ENCODE assay signal across 30 mouse cellular contexts in the genomic region with DNA sequence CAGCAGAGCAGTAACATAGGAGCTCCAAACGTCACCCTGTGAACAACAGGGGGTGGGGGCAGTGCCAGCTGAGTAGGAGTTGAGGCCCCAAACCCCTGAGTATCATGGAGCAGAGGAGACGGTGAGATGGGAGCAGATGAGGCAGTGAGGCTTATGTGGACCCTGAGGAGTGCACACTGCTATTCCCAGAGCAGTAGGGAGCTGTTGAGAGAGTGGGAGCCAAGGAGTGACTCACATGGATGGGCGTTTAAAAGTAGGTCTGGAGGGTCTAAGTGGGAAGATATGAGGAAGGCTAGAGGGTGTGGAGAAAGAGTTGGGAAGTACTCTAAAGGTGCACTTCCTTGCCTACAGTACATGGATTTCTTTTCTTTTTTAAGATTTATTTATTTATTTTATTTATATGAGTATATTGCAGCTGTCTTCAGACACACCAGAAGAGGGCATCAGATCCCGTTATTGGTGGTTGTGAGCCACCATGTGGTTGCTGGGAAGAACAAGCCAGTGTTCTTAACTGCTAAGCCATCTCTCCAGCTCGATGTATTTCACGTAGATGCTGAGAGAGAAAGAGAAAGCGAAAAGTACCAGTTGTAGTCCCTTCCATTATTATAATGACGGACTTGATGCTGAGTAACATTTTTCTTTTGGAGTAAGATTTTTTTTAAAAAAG. TPM values are rescaled to one million over a fixed set of nuclear protein-coding genes. Genes with fewer than 3 reads are reported as not detected.
A peak's percentile ranks its signal among the peaks of the same experiment; 100 is the strongest.
DNase-seq lines count a peak whose midpoint lies in the region; ATAC-seq and TF ChIP-seq lines count a peak whose summit lies in the region.
"Had no signal": no experiment of that assay in that cellular context is flagged by ENCODE, and none has a peak within 500 bp of the region (broad histone marks: within the 10 kb centered on the region; RNA-seq: fewer than 3 reads in every experiment).

No protein-coding gene starts in this region.

- H3K4me3 ChIP-seq in heart, adult 2 months: no peak overlapping the region
- no peak overlapping the region for H3K4me3 ChIP-seq in midbrain, postnatal 0 days (ENCODE audit: low read depth, low read length)
- no peak overlapping the region for H3K4me3 ChIP-seq in midbrain, embryonic 10.5 days
- H3K4me3 ChIP-seq: embryonic facial prominence, embryonic 13.5 days; forebrain, embryonic 10.5 days; heart, embryonic 13.5 days; liver, embryonic 15.5 days; lung, embryonic 15.5 days; myocyte; neural tube, embryonic 12.5 days had no signal

- H3K27ac ChIP-seq in heart, adult 2 months: no peak overlapping the region
- H3K27ac ChIP-seq in midbrain, postnatal 0 days (ENCODE audit: low read depth, low read length): no peak overlapping the region
- no peak overlapping the region for H3K27ac ChIP-seq in midbrain, embryonic 10.5 days (replicated peaks)
- H3K27ac ChIP-seq: embryonic facial prominence, embryonic 13.5 days; forebrain, embryonic 10.5 days; heart, embryonic 13.5 days; hindbrain, embryonic 14.5 days; liver, embryonic 15.5 days; lung, embryonic 15.5 days; neural tube, embryonic 12.5 days; stomach, postnatal 0 days had no signal

- H3K27me3 ChIP-seq in heart, adult 2 months (ENCODE audit: control insufficient read depth, insufficient read depth, low read length): no peaks in the 10 kb centered on the region
- H3K27me3 ChIP-seq in midbrain, postnatal 0 days (ENCODE audit: insufficient read depth, low read length): no peaks in the 10 kb centered on the region
- no peaks in the 10 kb centered on the region for H3K27me3 ChIP-seq in midbrain, embryonic 10.5 days (ENCODE audit: low read depth, poor library complexity, severe bottlenecking)
- H3K27me3 ChIP-seq: embryonic facial prominence, embryonic 13.5 days; heart, embryonic 13.5 days; liver, embryonic 15.5 days; lung, embryonic 15.5 days; neural tube, embryonic 12.5 days; Patski had no signal

- no peaks in the 10 kb centered on the region; the same call in 1 of the 2 replicates for H3K79me2 ChIP-seq in heart, adult 2 months (replicated peaks; ENCODE audit: control insufficient read depth, insufficient read depth, low read length)

- peaks cover 3% of the 10 kb centered on the region; the same call in 1 of the 2 replicates for H3K4me1 ChIP-seq in heart, adult 2 months (ENCODE audit: control insufficient read depth, insufficient read depth, low read length)
- no peaks in the 10 kb centered on the region for H3K4me1 ChIP-seq in midbrain, postnatal 0 days (ENCODE audit: insufficient read depth, low read length)
- no peaks in the 10 kb centered on the region for H3K4me1 ChIP-seq in midbrain, embryonic 10.5 days
- H3K4me1 ChIP-seq: embryonic facial prominence, embryonic 13.5 days; forebrain, embryonic 10.5 days; heart, embryonic 13.5 days; liver, embryonic 15.5 days; lung, embryonic 15.5 days; neural tube, embryonic 12.5 days had no signal

- H3K9ac ChIP-seq in heart, adult 2 months (ENCODE audit: low read depth, low read length): no peak overlapping the region
- H3K9ac ChIP-seq in midbrain, postnatal 0 days (replicated peaks; ENCODE audit: low read length, poor library complexity, severe bottlenecking): no peak overlapping the region
- H3K9ac ChIP-seq: embryonic facial prominence, embryonic 13.5 days; heart, embryonic 13.5 days; hindbrain, embryonic 14.5 days; liver, embryonic 15.5 days; lung, embryonic 15.5 days; neural tube, embryonic 12.5 days had no signal

- DNase-seq in cerebellum, postnatal 10 days: peak; percentile 36 to 37
- no peak for DNase-seq in cerebellum, adult 9-10 months
- no peak for DNase-seq in heart, adult 2 months
- no peak for DNase-seq in heart, adult 18-20 months
- no peak for DNase-seq in midbrain, postnatal 0 days (ENCODE audit: low spot score)
- no peak for DNase-seq in midbrain, embryonic 10.5 days (ENCODE audit: low spot score)
- DNase-seq in spleen, postnatal 4 days (ENCODE audit: low spot score in 2 of 2): no peak
- DNase-seq: adrenal gland, postnatal 10 days; cerebellum, adult 11 months; gastrocnemius, postnatal 25 days; heart, postnatal 10 days; kidney, adult 2 months; kidney, postnatal 36 days; layer of hippocampus, postnatal 36 days; thymus, adult 18-20 months; thymus, postnatal 25 days had no signal

- peak; percentile 18; the same call in 1 of the 2 replicates for TF ChIP-seq CTCF in heart, adult 2 months (IDR thresholded peaks at IDR 0.05)
- TF ChIP-seq CTCF in midbrain, postnatal 0 days (IDR thresholded peaks at IDR 0.05): peak; percentile 23

- WGBS in heart, adult 2 months: 84% methylated on average over 8 of the region's 8 CpGs
- 91% methylated on average over 8 of the region's 8 CpGs for WGBS in midbrain, postnatal 0 days
- 91% methylated on average over 8 of the region's 8 CpGs for WGBS in midbrain, embryonic 10.5 days

- no peaks in the 10 kb centered on the region for H3K9me3 ChIP-seq in midbrain, postnatal 0 days (ENCODE audit: low read length)
- H3K9me3 ChIP-seq in midbrain, embryonic 10.5 days (replicated peaks): no peaks in the 10 kb centered on the region
- H3K9me3 ChIP-seq: embryonic facial prominence, embryonic 13.5 days; forebrain, embryonic 10.5 days; heart, embryonic 13.5 days; liver, embryonic 15.5 days; lung, embryonic 15.5 days; neural tube, embryonic 12.5 days had no signal

- peaks cover 5% of the 10 kb centered on the region for H3K36me3 ChIP-seq in heart, adult 2 months (ENCODE audit: control insufficient read depth, insufficient read depth, low read length)
- peaks cover 39% of the 10 kb centered on the region for H3K36me3 ChIP-seq in midbrain, postnatal 0 days (ENCODE audit: insufficient read depth, low read length)
- peaks cover 99% of the 10 kb centered on the region for H3K36me3 ChIP-seq in midbrain, embryonic 10.5 days

- no peak for ATAC-seq in midbrain, postnatal 0 days (ENCODE audit: low FRiP score)
- ATAC-seq: forebrain, embryonic 16.5 days; midbrain, embryonic 16.5 days; Patski had no signal

- no peak for TF ChIP-seq POLR2A in heart, adult 2 months (IDR thresholded peaks at IDR 0.05; ENCODE audit: insufficient read depth, low read depth, low read length)

- TF ChIP-seq EP300 in heart, adult 2 months (IDR thresholded peaks at IDR 0.05; ENCODE audit: insufficient read depth, low read depth, low read length): no peak

- intact Hi-C loops in heart, adult 2 months (cut with DNase I): no loop called here

- H3K4me2 ChIP-seq in midbrain, postnatal 0 days (ENCODE audit: low read depth, low read length, poor library complexity, severe bottlenecking): no peak overlapping the region
- H3K4me2 ChIP-seq: embryonic facial prominence, embryonic 13.5 days; heart, embryonic 13.5 days; hindbrain, embryonic 14.5 days; liver, embryonic 15.5 days; lung, embryonic 15.5 days; midbrain, embryonic 11.5 days; neural tube, embryonic 12.5 days had no signal

RNA-seq across cellular contexts. Expression of gene Tdg, which starts 9.5 kb away (rescaled TPM):
- total RNA-seq in heart, adult 2 months (2021): 10 to 100 TPM in 1 of 2 experiments, 1 to 10 TPM in 1; 9.8 to 11.1 TPM
- 10.5 and 16.7 TPM in 2 replicates for polyA plus RNA-seq in heart, adult 2 months (2012; rRNA removed)
- 1 to 10 TPM; 8.6 to 9.6 TPM for total RNA-seq in heart, adult 18-20 months (2021)
- 60.9 and 74.4 TPM in 2 replicates for total RNA-seq in midbrain, postnatal 0 days (2014; rRNA removed)
- polyA plus RNA-seq in midbrain, postnatal 0 days (2015; fragmentation: Nextera tagmentation; extraction: Ambion mirVana): 119 and 121 TPM in 2 replicates
- polyA plus RNA-seq in midbrain, embryonic 10.5 days (2016; fragmentation: Nextera tagmentation; extraction: Ambion mirVana): 288 and 307 TPM in 2 replicates

RNA-seq across cellular contexts. Expression of gene 1190007I07Rik, which starts 16.1 kb away (rescaled TPM):
- total RNA-seq in heart, adult 2 months (2021): 10 to 100 TPM; 22.3 to 29.5 TPM
- 29.5 and 44.6 TPM in 2 replicates for polyA plus RNA-seq in heart, adult 2 months (2012; rRNA removed)
- 10 to 100 TPM; 27.6 to 35.3 TPM for total RNA-seq in heart, adult 18-20 months (2021)
- total RNA-seq in midbrain, postnatal 0 days (2014; rRNA removed): 21.5 and 27.1 TPM in 2 replicates
- polyA plus RNA-seq in midbrain, postnatal 0 days (2015; fragmentation: Nextera tagmentation; extraction: Ambion mirVana): 34.3 and 37.9 TPM in 2 replicates
- polyA plus RNA-seq in midbrain, embryonic 10.5 days (2016; fragmentation: Nextera tagmentation; extraction: Ambion mirVana): 35.7 and 43.3 TPM in 2 replicates

RNA-seq across cellular contexts. Expression of gene Glt8d2, which starts 51.3 kb away (rescaled TPM):
- 1 to 10 TPM; 2.2 to 2.8 TPM for total RNA-seq in heart, adult 2 months (2021)
- 3.0 and 3.5 TPM in 2 replicates for polyA plus RNA-seq in heart, adult 2 months (2012; rRNA removed)
- 1 to 10 TPM; 2.1 to 3.0 TPM for total RNA-seq in heart, adult 18-20 months (2021)
- 0.85 and 2.2 TPM in 2 replicates for total RNA-seq in midbrain, postnatal 0 days (2014; rRNA removed)
- 1.1 and 1.6 TPM in 2 replicates for polyA plus RNA-seq in midbrain, postnatal 0 days (2015; fragmentation: Nextera tagmentation; extraction: Ambion mirVana)
- polyA plus RNA-seq in midbrain, embryonic 10.5 days (2016; fragmentation: Nextera tagmentation; extraction: Ambion mirVana): 2.2 and 2.3 TPM in 2 replicates
- polyA plus RNA-seq: liver, adult 2 months had no signal

RNA-seq across cellular contexts. Expression of gene Hcfc2, which starts 56.8 kb away (rescaled TPM):
- 10 to 100 TPM; 29.1 to 29.8 TPM for total RNA-seq in heart, adult 2 months (2021)
- polyA plus RNA-seq in heart, adult 2 months (2012; rRNA removed): 11.2 and 19.6 TPM in 2 replicates
- total RNA-seq in heart, adult 18-20 months (2021): 10 to 100 TPM; 29.9 to 32.3 TPM
- total RNA-seq in midbrain, postnatal 0 days (2014; rRNA removed): 26.9 and 27.2 TPM in 2 replicates
- polyA plus RNA-seq in midbrain, postnatal 0 days (2015; fragmentation: Nextera tagmentation; extraction: Ambion mirVana): 27.0 and 28.4 TPM in 2 replicates
- polyA plus RNA-seq in midbrain, embryonic 10.5 days (2016; fragmentation: Nextera tagmentation; extraction: Ambion mirVana): 25.6 and 27.2 TPM in 2 replicates

Comparison
In these comparisons a context has a peak if more than half of its experiments do, and no peak if none do; other contexts are left out.
1. DNase-seq: peak in cerebellum, postnatal 10 days (2 of 2); none in cerebellum, adult 9-10 months (single experiment), heart, adult 2 months (0 of 2), heart, adult 18-20 months (0 of 2), midbrain, postnatal 0 days (single experiment), midbrain, embryonic 10.5 days (single experiment) and spleen, postnatal 4 days (0 of 2).